Mouse (Mus musculus) intestine, postnatal 0 days (tissue): ENCODE measurements around the gene Tshb. TPM values are rescaled to one million over a fixed set of nuclear protein-coding genes. Genes with fewer than 3 reads are reported as not detected.

Source experiments
- ATAC-seq: fragments of 200-750 bp; cut with Nextera tagmentation; 2 replicates; pipeline ENCODE4 v1.8.0; 2017; ENCODE audit warnings: mild to moderate bottlenecking, moderate TSS enrichment, moderate library complexity
- H3K27ac ChIP-seq: fragments of 300-500 bp; sonication (generic); 2 replicates; pipeline ENCODE4 v1.5.1; 2014; ENCODE audit warnings: mild to moderate bottlenecking, low read depth, low read length, moderate library complexity
- H3K27me3 ChIP-seq: fragments of 300-500 bp; sonication (generic); replicated peaks from 2 replicates; pipeline ENCODE4 v1.6.1; 2014; ENCODE audit warnings: low read length, mixed read lengths; ENCODE audit not compliant: control insufficient read depth, insufficient read depth
- H3K36me3 ChIP-seq: fragments of 300-500 bp; sonication (generic); 2 replicates; pipeline ENCODE4 v1.6.1; 2014; ENCODE audit warnings: mild to moderate bottlenecking, moderate library complexity; ENCODE audit not compliant: control insufficient read depth, insufficient read depth
- H3K4me1 ChIP-seq: fragments of 300-500 bp; sonication (generic); replicated peaks from 2 replicates; pipeline ENCODE4 v1.6.1; 2014; ENCODE audit warnings: antibody characterized with exemption, low read length, mixed read lengths; ENCODE audit not compliant: control insufficient read depth, insufficient read depth
- H3K4me2 ChIP-seq: fragments of 300-500 bp; sonication (generic); replicated peaks from 2 replicates; pipeline ENCODE4 v1.6.1; 2014; ENCODE audit warnings: low read depth, mild to moderate bottlenecking, moderate library complexity
- H3K4me3 ChIP-seq: fragments of 300-500 bp; sonication (generic); 2 replicates; pipeline ENCODE4 v1.5.1; 2014; ENCODE audit warnings: low read depth, low read length
- H3K9ac ChIP-seq: fragments of 300-500 bp; sonication (generic); 2 replicates; pipeline ENCODE4 v1.6.1; 2014; ENCODE audit warnings: mild to moderate bottlenecking, low read depth, low read length
- H3K9me3 ChIP-seq: fragments of 300-500 bp; sonication (generic); 2 replicates; pipeline ENCODE4 v1.6.1; 2016; ENCODE audit warnings: mixed run types; ENCODE audit not compliant: control insufficient read depth
- CTCF ChIP-seq: sonication (generic); IDR thresholded peaks from 2 replicates; pipeline ENCODE4 v1.5.1; 2016; ENCODE audit warnings: low read depth, mild to moderate bottlenecking, control low read depth, antibody characterized with exemption, moderate library complexity
- WGBS: fragments of 180-500 bp; shearing (Covaris S2); extraction: QIAGEN DNeasy Blood & Tissue Kit; methylation state at CpG from one replicate; pipeline ENCODE4 v1.1.7; 2014; 5-methylcytosine and 5-hydroxymethylcytosine counted together
- polyA plus RNA-seq: library from polyadenylated mRNA; unstranded; fragments of >200 nt; fragmentation: Nextera tagmentation; extraction: Ambion mirVana; gene quantifications from 2 replicates; pipeline ENCODE4 v1.2.1, GENCODE M21; 2015

Gene Tshb
- polyA plus RNA-seq, 1 experiment from 2014 or later: 0.08 TPM

GRCm38 (mm10) chr3:102751536-102751935 lies 31.0 kb downstream of the Tshb start:
- Histone ChIP-seq H3K27me3 (no peaks in the 10 kb centered on the region), H3K9ac (no peak overlapping the region), H3K4me2 (no peak overlapping the region), H3K27ac (no peak overlapping the region), H3K4me3 (no peak overlapping the region), H3K36me3 (0 out of 2 replicates have a peak, but pooled peaks cover 10% of the 10 kb centered on the region), H3K9me3 (no peaks in the 10 kb centered on the region), H3K4me1 (peaks cover 4% of the 10 kb centered on the region; the same call in 1 of the 2 replicates)
- ATAC-seq: no peak
- TF ChIP-seq CTCF: no peak
- WGBS: 90% methylated on average over 3 of the region's 3 CpGs

DNA sequence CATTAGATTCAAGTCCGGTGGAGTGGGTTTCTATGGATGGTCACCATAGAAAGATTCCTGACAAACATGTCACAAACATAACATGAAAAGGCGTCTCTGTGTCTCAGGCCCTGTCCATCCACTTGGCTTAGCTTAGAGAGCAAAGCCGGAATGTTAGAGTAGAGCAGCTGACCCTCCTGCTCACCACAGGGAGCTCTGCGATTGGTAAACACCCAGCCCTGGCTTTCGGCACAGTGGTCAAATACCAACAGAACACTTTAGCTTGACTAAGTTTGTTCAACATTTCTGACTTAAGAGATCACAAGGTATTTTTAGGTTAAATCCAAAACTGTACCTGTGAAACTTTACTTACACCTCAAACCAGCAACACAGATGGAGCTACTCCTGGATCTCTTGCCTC lies 31.4 kb downstream of the Tshb start:
- TF ChIP-seq CTCF: no peak
- ATAC-seq: no peak
- no peak overlapping the region for H3K4me3 ChIP-seq
- no peaks in the 10 kb centered on the region for H3K9me3 ChIP-seq
- H3K4me2 ChIP-seq: no peak overlapping the region
- H3K36me3 ChIP-seq: 0 out of 2 replicates have a peak, but pooled peaks cover 10% of the 10 kb centered on the region
- no peak overlapping the region for H3K9ac ChIP-seq
- no peak overlapping the region for H3K27ac ChIP-seq
- H3K4me1 ChIP-seq: peaks cover 2% of the 10 kb centered on the region; the same call in 1 of the 2 replicates
- H3K27me3 ChIP-seq: no peaks in the 10 kb centered on the region
- 74% methylated on average over 5 of the region's 5 CpGs for WGBS

DNA sequence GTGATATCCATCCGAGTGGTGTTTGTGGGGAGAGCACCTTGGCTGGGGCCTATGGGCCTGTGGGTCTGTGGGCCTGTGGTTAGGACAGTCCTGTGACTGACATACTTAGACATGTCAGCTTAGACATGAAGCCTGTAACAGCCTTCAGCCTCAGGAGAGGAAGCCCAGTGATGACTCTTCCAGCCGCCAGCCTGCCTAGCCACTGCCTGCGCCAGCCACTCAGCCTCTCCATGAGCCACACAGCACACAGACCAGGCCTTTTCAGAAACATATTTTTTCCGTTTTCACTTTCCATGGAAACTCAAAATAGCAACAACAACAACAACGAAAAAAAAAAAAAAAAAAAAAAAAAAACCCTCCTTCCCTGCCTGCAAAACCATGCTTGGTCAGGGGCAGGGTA lies 33.8 kb downstream of the Tshb start:
- WGBS: 78% methylated on average over 5 of the region's 5 CpGs

DNA sequence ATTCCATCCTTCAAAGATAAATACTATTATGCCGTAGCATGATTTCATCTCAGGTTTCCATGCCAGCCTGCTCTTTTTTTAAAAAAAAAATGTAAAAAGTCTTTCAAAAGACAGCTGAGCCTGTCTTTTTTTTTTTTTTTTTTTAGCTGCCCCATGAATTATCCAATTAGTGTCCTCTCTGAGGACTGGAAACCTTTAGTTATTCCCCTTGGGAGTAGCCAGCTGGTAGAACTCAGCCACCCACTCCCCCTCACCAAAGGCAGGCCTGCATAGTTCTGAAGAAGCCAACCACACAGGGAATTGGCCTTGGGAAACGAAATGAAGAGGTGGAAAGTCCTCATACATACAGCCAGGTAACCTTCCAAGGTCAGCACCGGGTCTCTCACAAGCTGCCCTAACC lies 34.5 kb downstream of the Tshb start:
- WGBS: 65% methylated on average over 3 of the region's 3 CpGs
- H3K4me1 ChIP-seq: no peaks in the 10 kb centered on the region
- no peak overlapping the region for H3K9ac ChIP-seq
- H3K9me3 ChIP-seq: no peaks in the 10 kb centered on the region
- no peak for TF ChIP-seq CTCF
- H3K4me3 ChIP-seq: no peak overlapping the region
- ATAC-seq: no peak
- no peak overlapping the region for H3K4me2 ChIP-seq
- no peaks in the 10 kb centered on the region for H3K27me3 ChIP-seq
- no peak overlapping the region for H3K27ac ChIP-seq
- H3K36me3 ChIP-seq: 0 out of 2 replicates have a peak, but pooled peaks cover 6% of the 10 kb centered on the region

More for the DNA sequence above, 33.8 kb downstream of the Tshb start:
- H3K4me1 ChIP-seq: no peaks in the 10 kb centered on the region
- 0 out of 2 replicates have a peak, but pooled peaks cover 6% of the 10 kb centered on the region for H3K36me3 ChIP-seq
- H3K4me2 ChIP-seq: no peak overlapping the region
- no peaks in the 10 kb centered on the region for H3K27me3 ChIP-seq
- no peak overlapping the region for H3K9ac ChIP-seq
- no peak overlapping the region for H3K27ac ChIP-seq
- no peak for TF ChIP-seq CTCF
- no peaks in the 10 kb centered on the region for H3K9me3 ChIP-seq
- no peak overlapping the region for H3K4me3 ChIP-seq
- no peak for ATAC-seq

DNA sequence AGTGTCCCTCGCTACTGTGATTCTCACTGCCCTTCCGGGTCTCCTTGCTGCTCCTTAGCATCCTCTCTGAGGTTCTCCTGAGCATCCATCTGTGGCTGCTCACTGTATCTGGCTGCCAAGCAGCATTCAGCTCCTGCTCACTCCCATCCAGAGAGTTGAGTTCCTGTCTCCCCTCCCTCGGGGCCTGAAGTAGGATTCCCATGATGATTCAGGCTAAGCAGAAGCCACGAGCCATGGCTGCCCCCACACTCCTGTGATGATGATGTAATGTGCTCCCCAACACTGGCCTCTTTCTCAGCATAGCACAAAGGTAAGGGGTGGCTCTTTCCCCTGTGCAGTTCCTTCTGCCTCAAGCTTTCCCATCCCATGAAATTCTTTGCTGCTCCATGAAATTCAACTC lies 36.3 kb downstream of the Tshb start:
- H3K27ac ChIP-seq: no peak overlapping the region
- H3K9me3 ChIP-seq: no peaks in the 10 kb centered on the region
- 0 out of 2 replicates have a peak, but pooled peaks cover 6% of the 10 kb centered on the region for H3K36me3 ChIP-seq
- no peak for TF ChIP-seq CTCF
- no peak overlapping the region for H3K9ac ChIP-seq
- ATAC-seq: no peak
- no peak overlapping the region for H3K4me2 ChIP-seq
- H3K4me3 ChIP-seq: no peak overlapping the region
- no peaks in the 10 kb centered on the region for H3K27me3 ChIP-seq
- no peaks in the 10 kb centered on the region for H3K4me1 ChIP-seq
- 86% methylated on average over 4 of the region's 4 CpGs for WGBS

DNA sequence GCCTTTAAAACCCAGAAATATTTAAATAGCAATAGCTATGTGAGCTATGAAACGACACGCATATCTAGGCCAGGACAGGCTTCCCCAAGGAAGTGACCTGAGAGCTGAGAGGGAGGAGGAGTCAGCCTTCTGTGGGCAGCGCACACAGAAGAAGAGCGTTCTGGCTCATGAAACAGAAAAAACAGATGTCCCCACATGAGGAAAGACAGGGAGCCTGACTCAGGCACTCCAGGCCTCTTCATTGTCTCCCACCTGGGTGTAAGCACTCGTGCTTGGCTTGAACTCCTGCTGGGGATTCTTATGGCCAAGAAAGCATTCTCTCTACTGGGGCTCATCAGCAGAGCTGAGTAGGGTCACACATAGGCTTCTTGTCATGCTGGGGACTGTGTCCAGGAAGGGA lies 37.9 kb downstream of the Tshb start:
- no peak for ATAC-seq
- 38% methylated on average over 5 of the region's 5 CpGs for WGBS
- H3K9me3 ChIP-seq: no peaks in the 10 kb centered on the region

More for the DNA sequence above, 37.9 kb downstream of the Tshb start:
- Histone ChIP-seq H3K4me2 (no peak overlapping the region), H3K36me3 (no peaks in the 10 kb centered on the region), H3K27ac (no peak overlapping the region), H3K4me1 (no peaks in the 10 kb centered on the region), H3K9ac (no peak overlapping the region), H3K27me3 (no peaks in the 10 kb centered on the region), H3K4me3 (no peak overlapping the region)
- TF ChIP-seq CTCF: no peak
